Mouse (Mus musculus) erythroblast, embryonic 14.5 days (primary cell): Measurements from ENCODE around the gene Dock7.

Source experiments
- GATA1 ChIP-seq: IDR thresholded peaks from 2 replicates; pipeline ENCODE4 v1.6.1; 2012; ENCODE audit warnings: low read length, inconsistent platforms, mixed read lengths
- TAL1 ChIP-seq: IDR thresholded peaks from 3 replicates; pipeline ENCODE4 v1.6.1; 2012; ENCODE audit warnings: low read length, inconsistent platforms, mixed read lengths

- TF ChIP-seq GATA1 (no peak), TAL1 (no peak)
Measured at GRCm38 (mm10) chr4:99032921-99033320, 87.8 kb downstream of the Dock7 start.
